Mouse (Mus musculus) skeletal muscle tissue, postnatal 0 days (tissue): ENCODE data around the gene Gm10719. TPM values are rescaled to one million over a fixed set of nuclear protein-coding genes. Genes with fewer than 3 reads are reported as not detected.

ENCODE experiments used
- microRNA-seq, 2 experiments: library from miRNA; unstranded; fragments of <30 nt; microRNA quantifications; one replicate each; pipeline ENCODE4; 2016
- polyA plus RNA-seq: library from polyadenylated mRNA; unstranded; fragments of >200 nt; fragmentation: Nextera tagmentation; extraction: Ambion mirVana; gene quantifications from 2 replicates; pipeline ENCODE4 v1.2.1, GENCODE M21; 2015

Gene Gm10719
- not detected in 2 replicates for polyA plus RNA-seq

GRCm38 (mm10) chr9:3017108-3017507, at the start of gene Gm10719:
Gm10719 (plus strand) TSS chr9:3017408.

GRCm38 (mm10) chr9:3000445-3000972, 16.7 kb upstream of the Gm10719 start, which contains the start of gene Gm10722:
Gm10722 (plus strand) TSS chr9:3000922.

GRCm38 (mm10) chr9:3002794-3003396, 14.3 kb upstream of the Gm10719 start, which contains the start of gene Gm11168:
Gm11168 (plus strand) TSS chr9:3003346.

GRCm38 (mm10) chr9:3012733-3013279, 4.4 kb upstream of the Gm10719 start, which contains the start of gene Gm10721:
Gm10721 (plus strand) TSS chr9:3013140.

GRCm38 (mm10) chr9:3015354-3015753, 1.9 kb upstream of the Gm10719 start, which contains the start of gene Gm10720:
Gm10720 (plus strand) TSS chr9:3015654.

GRCm38 (mm10) chr9:3023312-3023984, 6.2 kb downstream of the Gm10719 start, which contains the start of gene Gm10718:
Gm10718 (plus strand) TSS chr9:3023547.

GRCm38 (mm10) chr9:3024912-3025467, 7.8 kb downstream of the Gm10719 start, which contains the start of gene Gm10717:
Gm10717 (plus strand) TSS chr9:3025417.

GRCm38 (mm10) chr9:3034299-3034698, 17.1 kb downstream of the Gm10719 start, which contains the start of gene Gm17535:
Gm17535 (plus strand) TSS chr9:3034599.

GRCm38 (mm10) chr9:3036577-3036976, 19.4 kb downstream of the Gm10719 start, which contains the start of gene Gm10715:
Gm10715 (plus strand) TSS chr9:3036877.

Small RNA genes lying within 50 kb of the gene (microRNA-seq; reads per million reads assigned to microRNA genes)
- gene Mir101c: 0 reads per million in 2 experiments

Other genes with a start within 250 kb of the Gm10719 start
- gene Gm10722, start 16.5 kb upstream of the Gm10719 start, polyA plus RNA-seq: not detected in 2 replicates
- not detected in 2 replicates for gene Gm11168, start 14.1 kb upstream of the Gm10719 start, polyA plus RNA-seq
- not detected in 2 replicates for gene Gm10721, start 4.3 kb upstream of the Gm10719 start, polyA plus RNA-seq
- gene Gm10720, start 1.8 kb upstream of the Gm10719 start, polyA plus RNA-seq: not detected in 2 replicates
- gene Gm10718, start 6.1 kb downstream of the Gm10719 start, polyA plus RNA-seq: 0.50 and 0.74 TPM in 2 replicates
- gene Gm10717, start 8.0 kb downstream of the Gm10719 start, polyA plus RNA-seq: not detected in 2 replicates
- not detected in 2 replicates for gene Gm17535, start 17.2 kb downstream of the Gm10719 start, polyA plus RNA-seq
- not detected in 2 replicates for gene Gm10715, start 19.5 kb downstream of the Gm10719 start, polyA plus RNA-seq